Mouse (Mus musculus) mature B cell (primary cell): ENCODE results near the gene Sycp2.
"Not testable (repeated sequence)": the region's sequence is repeated elsewhere in the genome, so short reads cannot be mapped to it uniquely, and the experiment has no call there.

Source experiments
- in situ Hi-C: fragments of 300-500 bp; cut with MboI; formaldehyde crosslinking; loops from 2 replicates; pipeline ENCODE4 v1.14.3; 2019

Sycp2 gene

GRCm38 (mm10) chr2:178413481-178414260 lies 6.2 kb upstream of the Sycp2 start:
- in situ Hi-C loops: no loop called here

DNA sequence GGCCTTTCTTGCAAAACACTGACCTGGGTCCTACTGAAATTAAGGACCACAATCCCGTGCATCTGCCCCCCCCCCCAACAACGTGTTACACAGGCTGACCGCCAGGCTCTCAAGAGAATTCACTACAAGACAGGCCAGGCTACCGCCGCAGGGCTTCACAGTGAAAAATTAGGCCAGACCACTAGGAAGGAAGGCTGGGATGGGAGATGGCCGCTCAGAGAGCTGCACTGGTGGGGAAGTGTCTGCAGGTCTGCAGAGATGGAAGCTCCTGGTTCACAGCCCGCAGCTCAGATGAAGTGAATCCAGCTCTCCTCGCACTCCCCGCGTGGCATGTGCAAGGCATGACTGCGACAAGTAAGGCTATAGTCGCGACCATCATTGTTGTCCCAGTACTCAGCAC lies 5.6 kb upstream of the Sycp2 start:
- in situ Hi-C loops: no loop called here

DNA sequence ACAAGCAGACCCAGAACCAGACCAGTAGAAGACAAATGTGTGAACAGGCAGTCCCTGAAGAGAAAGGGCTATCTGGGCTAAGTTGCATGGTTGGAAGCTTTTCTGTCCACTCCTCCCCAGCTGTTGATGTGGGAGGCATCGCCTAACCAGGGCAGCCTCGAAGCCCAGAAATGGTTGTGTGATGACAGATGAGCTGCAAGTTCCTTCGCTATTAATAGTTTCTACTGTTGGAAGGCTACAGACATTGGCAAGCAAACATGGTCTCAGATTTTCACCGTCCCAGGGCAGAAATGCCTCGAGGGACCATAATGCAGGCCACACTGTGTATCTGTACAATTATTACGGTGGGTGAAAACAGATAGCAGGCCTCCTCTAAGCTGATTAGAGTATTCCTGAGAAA lies 5.1 kb upstream of the Sycp2 start:
- in situ Hi-C loops: no loop called here

GRCm38 (mm10) chr2:178410286-178410685 lies 2.8 kb upstream of the Sycp2 start:
- in situ Hi-C loops: no loop called here

DNA sequence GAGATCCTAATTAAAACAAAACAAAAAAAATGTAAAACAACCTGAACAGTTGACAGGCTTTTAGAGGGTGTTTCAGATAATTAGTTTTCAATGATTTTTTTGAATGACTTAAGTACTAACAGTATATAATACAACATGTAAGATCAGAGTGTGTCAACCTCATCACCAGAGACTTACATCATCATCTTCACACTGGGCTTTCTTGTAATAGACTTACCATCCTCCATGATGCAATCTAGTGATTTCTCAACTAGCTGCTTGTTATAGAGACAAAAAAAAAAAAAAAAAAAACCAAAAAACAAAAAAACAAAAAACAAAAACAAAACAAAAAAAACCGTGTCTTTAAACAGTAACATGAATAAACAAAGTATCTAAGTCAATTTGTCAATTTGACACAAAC lies 1.5 kb upstream of the Sycp2 start:
- in situ Hi-C loops: no loop called here

DNA sequence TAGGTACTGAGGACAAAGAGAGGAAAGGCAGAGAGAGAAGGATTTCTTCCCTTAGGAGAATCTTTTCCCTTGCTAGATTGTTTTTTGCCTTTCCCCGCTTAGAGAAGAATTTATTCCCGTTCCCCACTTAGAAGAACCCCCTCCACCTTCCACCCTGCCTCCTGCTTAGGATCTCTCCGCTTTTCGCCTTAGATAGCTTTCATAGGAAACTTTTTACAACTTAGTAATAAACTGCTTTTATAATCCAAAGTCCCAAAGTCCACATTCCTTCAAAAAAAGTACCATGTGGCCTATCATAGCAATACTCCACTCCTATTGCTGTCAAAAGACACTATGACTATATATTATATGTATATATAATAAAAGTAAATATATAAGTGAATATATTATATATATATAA lies 64.9 kb downstream of the Sycp2 start:
- in situ Hi-C loops: no loop called here

- in situ Hi-C loops: not testable (repeated sequence)
Measured at GRCm38 (mm10) chr2:178342105-178342504, 65.4 kb downstream of the Sycp2 start.

GRCm38 (mm10) chr2:178339044-178339443 lies 68.4 kb downstream of the Sycp2 start:
- in situ Hi-C loops: no loop called here

DNA sequence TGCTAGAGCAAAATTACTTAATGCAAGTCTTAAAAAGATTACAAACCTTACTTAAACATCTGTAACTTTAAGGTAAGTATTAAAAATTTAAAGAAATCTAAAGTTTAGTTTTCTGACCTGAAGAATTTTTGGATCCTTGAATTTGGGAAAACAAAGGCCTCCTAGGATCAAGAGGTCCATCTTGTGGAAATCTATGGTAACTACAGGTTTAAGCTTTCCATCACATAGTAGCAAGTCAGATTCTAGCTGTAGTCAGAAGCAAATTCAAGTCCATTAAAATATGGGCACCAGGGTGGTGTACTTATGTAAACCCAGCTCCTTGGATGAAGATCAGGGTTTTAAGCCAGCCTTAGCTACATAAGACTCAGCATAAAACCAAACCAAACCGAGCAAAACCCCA lies 69.6 kb downstream of the Sycp2 start:
- in situ Hi-C loops: no loop called here

DNA sequence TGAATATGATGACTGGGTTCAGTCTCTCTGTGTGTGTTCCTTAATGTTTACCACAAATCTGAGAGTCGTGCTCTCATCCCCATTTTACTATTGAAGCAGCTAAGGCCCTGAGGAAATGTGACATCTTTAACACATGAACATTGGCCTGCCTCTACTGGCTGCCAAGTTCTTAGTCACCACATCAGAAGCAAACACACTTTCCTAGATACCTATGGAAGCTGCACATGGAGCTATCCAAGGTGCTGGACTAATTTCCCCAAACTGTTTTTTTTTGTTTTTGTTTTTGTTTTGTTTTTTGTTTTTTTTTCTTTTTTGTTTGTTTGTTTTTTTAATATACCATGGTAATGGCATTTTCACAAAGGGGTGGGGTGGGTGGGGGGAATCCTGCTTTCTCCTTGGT lies 77.5 kb downstream of the Sycp2 start:
- in situ Hi-C loops: no loop called here

DNA sequence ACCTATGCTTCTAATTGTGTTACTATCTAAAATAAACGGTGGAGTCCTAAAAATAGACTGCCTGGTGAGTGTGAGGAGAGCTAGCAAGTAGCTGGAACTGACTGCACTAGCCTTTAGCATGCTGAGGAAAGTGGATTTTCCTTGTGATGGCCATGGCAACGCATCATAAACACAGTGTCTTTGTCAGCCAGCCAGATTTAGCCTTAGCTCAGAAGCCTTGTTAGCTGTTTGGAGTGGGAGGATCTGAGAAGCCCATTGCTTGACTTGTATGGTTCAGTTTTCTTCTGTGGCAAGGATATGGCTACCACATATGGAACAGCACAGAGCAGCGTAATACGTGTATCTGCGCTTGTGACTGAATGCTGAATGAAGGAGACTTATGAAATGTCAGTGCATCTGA lies 77.9 kb downstream of the Sycp2 start:
- in situ Hi-C loops: no loop called here

DNA sequence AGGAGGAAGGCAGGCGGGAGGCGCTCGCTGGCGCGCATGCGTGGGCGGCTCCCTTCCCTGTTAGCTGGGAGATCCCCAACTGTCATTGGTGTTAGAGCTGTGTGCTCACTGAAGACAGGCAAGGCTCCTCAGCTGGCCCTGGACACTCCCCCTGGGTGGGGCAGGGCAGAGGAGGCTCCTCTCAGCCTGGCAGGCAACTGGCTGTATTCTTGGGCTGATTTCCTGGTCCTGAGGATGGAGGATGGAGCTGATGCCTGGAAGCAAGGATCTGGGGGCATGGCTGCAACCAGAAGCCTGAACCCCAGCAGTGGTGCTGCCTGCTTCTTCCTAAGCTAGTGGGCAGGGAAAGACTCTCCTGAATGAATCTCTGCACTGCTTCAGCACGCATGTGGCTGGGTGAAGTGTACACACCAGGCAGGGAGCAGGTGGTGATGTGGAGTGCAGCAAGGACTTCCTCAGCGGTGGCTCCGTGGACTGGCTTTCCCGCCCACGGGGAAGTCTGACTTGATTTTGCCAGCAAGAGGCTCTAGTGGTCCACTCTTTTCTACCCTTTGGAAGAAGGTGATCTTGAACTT lies 79.9 kb downstream of the Sycp2 start:
- in situ Hi-C loops: no loop called here

DNA sequence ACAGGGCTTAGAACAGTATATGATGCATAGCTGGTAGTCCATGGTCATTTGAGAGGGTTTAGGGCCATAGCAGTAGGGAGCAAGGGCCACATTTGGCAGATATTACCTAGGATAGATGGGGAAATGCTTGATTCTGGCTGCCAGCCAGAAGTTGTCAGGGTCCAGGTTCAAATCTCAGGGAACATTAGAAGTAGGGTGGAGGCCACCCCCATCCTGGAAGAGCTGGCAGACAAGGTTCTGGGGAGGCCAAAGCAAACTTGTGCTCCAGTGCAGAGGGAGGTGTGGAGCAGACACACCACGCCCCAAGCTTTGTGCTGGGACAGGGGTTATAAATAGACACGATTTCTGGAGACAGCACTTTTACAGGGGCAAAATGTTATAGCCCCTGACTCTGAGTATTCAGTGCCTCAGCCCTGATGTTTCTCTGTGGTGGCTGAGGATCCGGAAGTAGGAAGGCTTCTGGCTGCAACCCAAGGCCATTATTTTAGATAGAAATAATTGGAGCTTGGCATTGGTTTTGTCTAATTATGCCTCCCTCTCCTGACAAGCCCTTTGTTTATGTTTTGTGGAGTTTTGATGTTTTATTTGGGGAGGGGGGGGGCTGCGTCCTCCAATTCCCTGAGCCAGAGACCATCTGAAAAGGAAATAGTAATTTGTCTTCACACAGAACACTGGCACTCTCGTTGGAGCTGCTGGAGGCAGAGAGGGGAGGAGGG lies 80.6 kb downstream of the Sycp2 start:
- in situ Hi-C loops: no loop called here

GRCm38 (mm10) chr2:178326067-178326466 lies 81.4 kb downstream of the Sycp2 start:
- in situ Hi-C loops: no loop called here

- in situ Hi-C loops: no loop called here
Measured at GRCm38 (mm10) chr2:178324818-178325217, 82.7 kb downstream of the Sycp2 start.

- in situ Hi-C loops: no loop called here
Measured at GRCm38 (mm10) chr2:178324410-178324809, 83.1 kb downstream of the Sycp2 start.

GRCm38 (mm10) chr2:178321271-178321670 lies 86.2 kb downstream of the Sycp2 start:
- in situ Hi-C loops: no loop called here

DNA sequence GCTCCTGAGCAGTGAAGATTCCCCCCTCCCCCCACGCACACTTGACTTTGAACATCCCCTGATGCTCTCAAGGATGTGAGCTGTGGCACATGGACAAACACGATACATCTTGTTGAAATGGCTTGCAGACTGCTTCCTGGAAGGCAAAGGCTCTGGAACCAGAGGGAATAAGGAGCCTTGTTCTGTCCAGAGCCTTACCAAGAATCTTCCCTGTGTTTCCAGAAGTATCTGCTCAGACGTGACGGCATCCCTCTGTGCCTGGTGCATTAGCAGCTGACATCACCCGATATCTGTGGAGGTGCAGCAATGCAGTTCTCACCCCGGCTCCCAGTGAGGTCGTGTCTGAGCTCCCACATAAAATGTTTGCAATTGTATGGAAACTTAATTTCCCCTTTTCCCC lies 87.7 kb downstream of the Sycp2 start:
- in situ Hi-C loops: no loop called here

DNA sequence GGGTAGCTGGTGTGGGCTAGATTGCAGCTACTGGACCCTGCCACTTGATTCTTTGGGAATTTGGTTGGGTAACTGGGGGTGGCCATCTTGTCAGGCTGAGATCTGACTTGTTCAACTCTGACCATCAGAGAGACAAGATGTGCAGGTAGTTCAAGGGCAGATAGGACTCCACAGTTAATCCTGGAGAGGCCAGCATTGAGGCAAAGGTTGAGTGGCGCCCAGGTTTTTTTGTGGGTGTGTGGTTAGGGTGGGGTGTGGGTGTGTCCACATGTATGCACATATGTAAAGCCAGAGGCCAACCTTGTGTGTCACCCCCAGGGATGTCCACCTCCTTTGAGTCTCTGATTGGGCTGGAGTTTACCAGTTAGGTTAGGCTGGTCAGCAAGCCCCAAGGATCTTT lies 91.2 kb downstream of the Sycp2 start:
- in situ Hi-C loops: no loop called here

- in situ Hi-C loops: no loop called here
Measured at GRCm38 (mm10) chr2:178313539-178313938, 93.9 kb downstream of the Sycp2 start.

- in situ Hi-C loops: no loop called here
Measured at GRCm38 (mm10) chr2:178304669-178305068, 102.8 kb downstream of the Sycp2 start.

DNA sequence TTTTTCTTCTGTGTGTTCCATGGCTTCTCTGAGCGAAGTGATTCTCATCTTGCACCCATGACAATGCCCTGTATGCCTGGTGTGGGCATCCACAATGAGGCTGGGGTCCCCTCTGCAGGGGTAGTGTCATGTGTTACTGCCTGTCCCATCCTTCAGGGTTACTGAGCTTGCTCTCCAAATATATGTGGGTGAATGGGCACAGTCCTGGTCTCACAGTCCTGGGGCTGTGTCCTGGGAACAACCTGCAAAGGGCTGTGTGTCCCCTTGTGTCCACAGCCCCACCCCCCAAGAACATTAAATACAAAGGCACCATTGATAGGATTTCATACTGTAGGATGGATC lies 103.3 kb downstream of the Sycp2 start:
- in situ Hi-C loops: no loop called here

- in situ Hi-C loops: no loop called here
Measured at GRCm38 (mm10) chr2:178303453-178304187, 103.9 kb downstream of the Sycp2 start.
